Mouse (Mus musculus) heart, embryonic 13.5 days (tissue): ENCODE results near the gene Ric8b. TPM values are rescaled to one million over a fixed set of nuclear protein-coding genes. Genes with fewer than 3 reads are reported as not detected.

Experiments used
- ATAC-seq: fragments of 200-750 bp; cut with Nextera tagmentation; 2 replicates; pipeline ENCODE4 v1.8.0; 2017; ENCODE audit warnings: moderate TSS enrichment; ENCODE audit not compliant: insufficient number of reproducible peaks, low FRiP score, low TSS enrichment; ENCODE audit errors: extremely low read depth
- H3K27ac ChIP-seq: fragments of 300-500 bp; sonication (generic); replicated peaks from 2 replicates; pipeline ENCODE4 v1.5.1; 2015; ENCODE audit warnings: moderate library complexity, mild to moderate bottlenecking, inconsistent platforms
- H3K27me3 ChIP-seq: fragments of 300-500 bp; sonication (generic); replicated peaks from 2 replicates; pipeline ENCODE4 v1.6.1; 2015; ENCODE audit warnings: mild to moderate bottlenecking, inconsistent platforms
- H3K36me3 ChIP-seq: fragments of 300-500 bp; sonication (generic); 2 replicates; pipeline ENCODE4 v1.6.1; 2015; ENCODE audit warnings: mild to moderate bottlenecking, inconsistent platforms
- H3K4me1 ChIP-seq: fragments of 300-500 bp; sonication (generic); 2 replicates; pipeline ENCODE4 v1.6.1; 2015; ENCODE audit warnings: inconsistent platforms
- H3K4me2 ChIP-seq: fragments of 300-500 bp; sonication (generic); 2 replicates; pipeline ENCODE4 v1.6.1; 2015; ENCODE audit warnings: inconsistent platforms, mild to moderate bottlenecking, moderate library complexity
- H3K4me3 ChIP-seq: fragments of 300-500 bp; sonication (generic); 2 replicates; pipeline ENCODE4 v1.5.1; 2015; ENCODE audit warnings: moderate library complexity, mild to moderate bottlenecking, inconsistent platforms
- H3K9ac ChIP-seq: fragments of 300-500 bp; sonication (generic); 2 replicates; pipeline ENCODE4 v1.6.1; 2015; ENCODE audit warnings: inconsistent platforms, mild to moderate bottlenecking, moderate library complexity
- H3K9me3 ChIP-seq: fragments of 300-500 bp; sonication (generic); 2 replicates; pipeline ENCODE4 v1.6.1; 2016; ENCODE audit warnings: inconsistent platforms
- WGBS: fragments of 180-500 bp; shearing (Covaris S2); methylation state at CpG from one replicate; pipeline ENCODE4 v1.1.7; 2015; ENCODE audit warnings: mixed read lengths; 5-methylcytosine and 5-hydroxymethylcytosine counted together
- polyA plus RNA-seq: library from polyadenylated mRNA; unstranded; fragments of >200 nt; fragmentation: Nextera tagmentation; extraction: Ambion mirVana; gene quantifications from 2 replicates; pipeline ENCODE4 v1.2.1, GENCODE M21; 2015

Ric8b gene
- polyA plus RNA-seq, 1 experiment from 2014 or later, result 14.3 TPM

GRCm38 (mm10) chr10:84938886-84939285 is 21.5 kb downstream of the Ric8b start:
- 76% methylated on average over 5 of the region's 5 CpGs for WGBS
- Histone ChIP-seq H3K9ac (peak overlapping the region; percentile 47; the same call in 1 of the 2 replicates), H3K9me3 (no peaks in the 10 kb centered on the region), H3K4me2 (no peak overlapping the region), H3K4me1 (peaks cover 51% of the 10 kb centered on the region), H3K36me3 (peaks cover 7% of the 10 kb centered on the region; the same call in 1 of the 2 replicates), H3K27me3 (no peaks in the 10 kb centered on the region), H3K4me3 (no peak overlapping the region), H3K27ac (peak overlapping the region; percentile 20; the same call in 1 of the 2 replicates)
- no peak for ATAC-seq

GRCm38 (mm10) chr10:84940356-84940755 is 22.9 kb downstream of the Ric8b start:
- H3K9ac ChIP-seq, result no peak overlapping the region
- H3K27ac ChIP-seq, result no peak overlapping the region
- H3K36me3 ChIP-seq, result peaks cover 7% of the 10 kb centered on the region; the same call in 1 of the 2 replicates
- H3K4me1 ChIP-seq, result peaks cover 43% of the 10 kb centered on the region
- H3K9me3 ChIP-seq, result no peaks in the 10 kb centered on the region
- no peak overlapping the region for H3K4me2 ChIP-seq
- no peak overlapping the region for H3K4me3 ChIP-seq
- no peak for ATAC-seq
- 77% methylated on average over 1 of the region's 1 CpGs for WGBS
- H3K27me3 ChIP-seq, result no peaks in the 10 kb centered on the region

- H3K9ac ChIP-seq, result no peak overlapping the region
- H3K4me3 ChIP-seq, result no peak overlapping the region
- H3K27ac ChIP-seq, result peak overlapping the region; percentile 48; the same call in 1 of the 2 replicates
- peaks cover 16% of the 10 kb centered on the region for H3K36me3 ChIP-seq
- H3K4me1 ChIP-seq, result peaks cover 37% of the 10 kb centered on the region
- H3K9me3 ChIP-seq, result no peaks in the 10 kb centered on the region
- ATAC-seq, result no peak
- no peaks in the 10 kb centered on the region for H3K27me3 ChIP-seq
- H3K4me2 ChIP-seq, result no peak overlapping the region
- WGBS, result 86% methylated on average over 3 of the region's 3 CpGs
These were observed 28.3 kb downstream of the Ric8b start for GRCm38 (mm10) chr10:84945692-84946091.

GRCm38 (mm10) chr10:84948970-84949683 is 31.7 kb downstream of the Ric8b start:
- Histone ChIP-seq H3K9ac (no peak overlapping the region), H3K4me2 (no peak overlapping the region), H3K27ac (no peak overlapping the region; the same call in 1 of the 2 replicates), H3K4me1 (peaks cover 31% of the 10 kb centered on the region), H3K36me3 (peaks cover 35% of the 10 kb centered on the region), H3K4me3 (no peak overlapping the region), H3K9me3 (no peaks in the 10 kb centered on the region), H3K27me3 (no peaks in the 10 kb centered on the region)
- WGBS, result 57% methylated on average over 8 of the region's 8 CpGs
- ATAC-seq, result no peak

- Histone ChIP-seq H3K27me3 (no peaks in the 10 kb centered on the region), H3K9me3 (no peaks in the 10 kb centered on the region), H3K36me3 (peaks cover 35% of the 10 kb centered on the region), H3K27ac (no peak overlapping the region; the same call in 1 of the 2 replicates), H3K9ac (no peak overlapping the region), H3K4me3 (no peak overlapping the region), H3K4me2 (no peak overlapping the region), H3K4me1 (peaks cover 31% of the 10 kb centered on the region)
- ATAC-seq, result no peak
- WGBS, result 80% methylated on average over 3 of the region's 3 CpGs
These were observed 32.2 kb downstream of the Ric8b start for GRCm38 (mm10) chr10:84949684-84950010.

GRCm38 (mm10) chr10:84950384-84950783 is 33.0 kb downstream of the Ric8b start:
- Histone ChIP-seq H3K9me3 (no peaks in the 10 kb centered on the region), H3K4me1 (peaks cover 31% of the 10 kb centered on the region), H3K4me3 (no peak overlapping the region), H3K27ac (no peak overlapping the region), H3K36me3 (peaks cover 35% of the 10 kb centered on the region), H3K27me3 (no peaks in the 10 kb centered on the region), H3K4me2 (no peak overlapping the region), H3K9ac (no peak overlapping the region)
- no peak for ATAC-seq
- 73% methylated on average over 4 of the region's 4 CpGs for WGBS

- H3K4me1 ChIP-seq, result peaks cover 19% of the 10 kb centered on the region
- peaks cover 34% of the 10 kb centered on the region for H3K36me3 ChIP-seq
- H3K4me2 ChIP-seq, result no peak overlapping the region
- H3K9me3 ChIP-seq, result no peaks in the 10 kb centered on the region
- H3K27ac ChIP-seq, result no peak overlapping the region
- H3K27me3 ChIP-seq, result no peaks in the 10 kb centered on the region
- H3K9ac ChIP-seq, result no peak overlapping the region
- whole genome bisulfite sequencing, result 90% methylated on average over 10 of the region's 10 CpGs
- ATAC-seq, result no peak
- H3K4me3 ChIP-seq, result no peak overlapping the region
These were observed 36.8 kb downstream of the Ric8b start for GRCm38 (mm10) chr10:84954236-84954635.

- no peak for ATAC-seq
- Histone ChIP-seq H3K27me3 (no peaks in the 10 kb centered on the region), H3K4me2 (no peak overlapping the region), H3K9ac (no peak overlapping the region), H3K4me1 (peaks cover 14% of the 10 kb centered on the region), H3K27ac (no peak overlapping the region), H3K4me3 (no peak overlapping the region), H3K36me3 (peaks cover 39% of the 10 kb centered on the region), H3K9me3 (no peaks in the 10 kb centered on the region)
- 68% methylated on average over 4 of the region's 4 CpGs for WGBS
These were observed 38.8 kb downstream of the Ric8b start for GRCm38 (mm10) chr10:84956173-84956572.

- Histone ChIP-seq H3K9me3 (no peaks in the 10 kb centered on the region), H3K27ac (no peak overlapping the region)
- 90% methylated on average over 2 of the region's 2 CpGs for WGBS
These were observed 41.2 kb downstream of the Ric8b start for GRCm38 (mm10) chr10:84958597-84958996.

GRCm38 (mm10) chr10:84960380-84960930 is 43.0 kb downstream of the Ric8b start:
- peaks cover 40% of the 10 kb centered on the region for H3K36me3 ChIP-seq
- H3K27me3 ChIP-seq, result no peaks in the 10 kb centered on the region
- H3K4me3 ChIP-seq, result no peak overlapping the region
- 62% methylated on average over 12 of the region's 12 CpGs for WGBS
- H3K9ac ChIP-seq, result no peak overlapping the region
- H3K4me1 ChIP-seq, result peaks cover 25% of the 10 kb centered on the region
- H3K4me2 ChIP-seq, result no peak overlapping the region
- H3K9me3 ChIP-seq, result no peaks in the 10 kb centered on the region
- ATAC-seq, result no peak
- no peak overlapping the region for H3K27ac ChIP-seq

More at GRCm38 (mm10) chr10:84958597-84958996, 41.2 kb downstream of the Ric8b start:
- no peak for ATAC-seq
- peaks cover 23% of the 10 kb centered on the region for H3K4me1 ChIP-seq
- H3K27me3 ChIP-seq, result no peaks in the 10 kb centered on the region
- peaks cover 35% of the 10 kb centered on the region for H3K36me3 ChIP-seq
- no peak overlapping the region for H3K4me3 ChIP-seq
- no peak overlapping the region for H3K9ac ChIP-seq
- no peak overlapping the region for H3K4me2 ChIP-seq

GRCm38 (mm10) chr10:84963126-84963525 is 45.7 kb downstream of the Ric8b start:
- WGBS, result 70% methylated on average over 5 of the region's 5 CpGs
- no peak for ATAC-seq
- Histone ChIP-seq H3K27me3 (no peaks in the 10 kb centered on the region), H3K27ac (no peak overlapping the region), H3K36me3 (peaks cover 32% of the 10 kb centered on the region), H3K4me2 (no peak overlapping the region), H3K4me1 (peaks cover 39% of the 10 kb centered on the region), H3K9me3 (no peaks in the 10 kb centered on the region), H3K4me3 (no peak overlapping the region), H3K9ac (no peak overlapping the region)

GRCm38 (mm10) chr10:84963726-84964125 is 46.3 kb downstream of the Ric8b start:
- 90% methylated on average over 3 of the region's 3 CpGs for WGBS
- no peak overlapping the region for H3K9ac ChIP-seq
- no peak overlapping the region for H3K4me2 ChIP-seq
- H3K9me3 ChIP-seq, result no peaks in the 10 kb centered on the region
- H3K27ac ChIP-seq, result no peak overlapping the region
- ATAC-seq, result no peak
- H3K4me3 ChIP-seq, result no peak overlapping the region
- H3K27me3 ChIP-seq, result no peaks in the 10 kb centered on the region
- H3K4me1 ChIP-seq, result peaks cover 44% of the 10 kb centered on the region
- H3K36me3 ChIP-seq, result peaks cover 30% of the 10 kb centered on the region
